Mouse (Mus musculus) MEL (cell line): Measurements from ENCODE around the gene Chrna9.

Source experiments
- CHD1 ChIP-seq: IDR thresholded peaks from 2 replicates; pipeline ENCODE4 v1.6.1; 2012; ENCODE audit warnings: low read depth, mild to moderate bottlenecking, inconsistent platforms, low read length, improper control_type of control experiment
- CTCF ChIP-seq, 3 experiments: IDR thresholded peaks in 2 of 3; conservative IDR thresholded peaks in 1 of 3; 2 replicates each; pipeline ENCODE4 v1.5.1; 2011 to 2012; ENCODE audit warnings: low read length in 3 of 3, low read depth in 2 of 3, mild to moderate bottlenecking in 2 of 3, improper control_type of control experiment in 1 of 3, inconsistent platforms in 1 of 3, mixed read lengths in 1 of 3, moderate library complexity in 1 of 3; ENCODE audit not compliant: control insufficient read depth in 1 of 3, insufficient read depth in 1 of 3, poor library complexity in 1 of 3, severe bottlenecking in 1 of 3
- ELF1 ChIP-seq: IDR thresholded peaks from 2 replicates; pipeline ENCODE4 v1.6.1; 2014; ENCODE audit warnings: low read depth, mild to moderate bottlenecking, inconsistent platforms, low read length, improper control_type of control experiment, moderate library complexity
- EP300 ChIP-seq, 2 experiments: IDR thresholded peaks; 2 replicates each; pipeline ENCODE4 v1.6.1; 2011; ENCODE audit warnings: improper control_type of control experiment in 2 of 2, low read length in 2 of 2, low read depth in 1 of 2, mild to moderate bottlenecking in 1 of 2
- HCFC1 ChIP-seq: IDR thresholded peaks from 2 replicates; pipeline ENCODE4 v1.6.1; 2012; ENCODE audit warnings: low read depth, mild to moderate bottlenecking, inconsistent platforms, low read length, improper control_type of control experiment, moderate library complexity
- KAT2A ChIP-seq: conservative IDR thresholded peaks from 2 replicates; pipeline ENCODE4 v1.6.1; 2012; ENCODE audit warnings: low read depth, low read length, improper control_type of control experiment, inconsistent platforms
- MAX ChIP-seq: IDR thresholded peaks from 2 replicates; pipeline ENCODE4 v1.6.1; 2011; ENCODE audit warnings: low read length, improper control_type of control experiment
- MEF2A ChIP-seq: IDR thresholded peaks from 2 replicates; pipeline ENCODE4 v1.6.1; 2014; ENCODE audit warnings: low read depth, mild to moderate bottlenecking, inconsistent platforms, low read length, improper control_type of control experiment; ENCODE audit not compliant: poor library complexity, insufficient replicate concordance, severe bottlenecking; ENCODE audit errors: extremely low read depth
- NRF1 ChIP-seq: IDR thresholded peaks from 2 replicates; pipeline ENCODE4 v1.6.1; 2014; ENCODE audit warnings: low read depth, mild to moderate bottlenecking, inconsistent platforms, low read length, improper control_type of control experiment, moderate library complexity; ENCODE audit not compliant: poor library complexity, insufficient read depth, severe bottlenecking
- POLR2A ChIP-seq, 2 experiments: IDR thresholded peaks; 2 replicates each; pipeline ENCODE4 v1.6.1; 2011 to 2012; ENCODE audit warnings: low read length in 2 of 2, mild to moderate bottlenecking in 2 of 2, control low read depth in 1 of 2, improper control_type of control experiment in 1 of 2, low read depth in 1 of 2, moderate library complexity in 1 of 2; ENCODE audit not compliant: control insufficient read depth in 1 of 2, insufficient read depth in 1 of 2, poor library complexity in 1 of 2
- TBP ChIP-seq: IDR thresholded peaks from 2 replicates; pipeline ENCODE4 v1.8.0; 2011; ENCODE audit warnings: low read depth, low read length, improper control_type of control experiment
- TCF12 ChIP-seq: IDR thresholded peaks from 2 replicates; pipeline ENCODE4 v1.6.1; 2014; ENCODE audit warnings: low read depth, mild to moderate bottlenecking, inconsistent platforms, low read length, improper control_type of control experiment, moderate library complexity
- USF1 ChIP-seq: IDR thresholded peaks from 2 replicates; pipeline ENCODE4 v1.6.1; 2014; ENCODE audit warnings: low read depth, mild to moderate bottlenecking, inconsistent platforms, low read length, improper control_type of control experiment, moderate library complexity

GRCm38 (mm10) chr5:66005041-66005678 lies 70.4 kb downstream of the Chrna9 start:
- TF ChIP-seq CTCF (IDR thresholded peaks at IDR 0.05 in 2 of 3, conservative IDR thresholded peaks at IDR 0.05 in 1 of 3; ENCODE audit: control insufficient read depth in 1 of 3, insufficient read depth in 1 of 3, low read depth in 2 of 3, low read length in 3 of 3, poor library complexity in 1 of 3, severe bottlenecking in 1 of 3) (no peak), MAX (no peak), HCFC1 (no peak), EP300 (IDR thresholded peaks at IDR 0.05; ENCODE audit: low read depth in 1 of 2, low read length in 2 of 2) (no peak), MEF2A (no peak), TBP (no peak), ELF1 (no peak), CHD1 (no peak), KAT2A (no peak), POLR2A (IDR thresholded peaks at IDR 0.05; ENCODE audit: control insufficient read depth in 1 of 2, insufficient read depth in 1 of 2, low read depth in 1 of 2, low read length in 2 of 2, poor library complexity in 1 of 2) (no peak), TCF12 (no peak), NRF1 (no peak), USF1 (no peak)
